Mouse (Mus musculus): Measurements from ENCODE around the gene Ccr9. TPM values are rescaled to one million over a fixed set of nuclear protein-coding genes. Genes with fewer than 3 reads are reported as not detected.

Gene Ccr9
- polyA plus RNA-seq, 1 experiment from 2014 or later = 0.15 TPM

DNA sequence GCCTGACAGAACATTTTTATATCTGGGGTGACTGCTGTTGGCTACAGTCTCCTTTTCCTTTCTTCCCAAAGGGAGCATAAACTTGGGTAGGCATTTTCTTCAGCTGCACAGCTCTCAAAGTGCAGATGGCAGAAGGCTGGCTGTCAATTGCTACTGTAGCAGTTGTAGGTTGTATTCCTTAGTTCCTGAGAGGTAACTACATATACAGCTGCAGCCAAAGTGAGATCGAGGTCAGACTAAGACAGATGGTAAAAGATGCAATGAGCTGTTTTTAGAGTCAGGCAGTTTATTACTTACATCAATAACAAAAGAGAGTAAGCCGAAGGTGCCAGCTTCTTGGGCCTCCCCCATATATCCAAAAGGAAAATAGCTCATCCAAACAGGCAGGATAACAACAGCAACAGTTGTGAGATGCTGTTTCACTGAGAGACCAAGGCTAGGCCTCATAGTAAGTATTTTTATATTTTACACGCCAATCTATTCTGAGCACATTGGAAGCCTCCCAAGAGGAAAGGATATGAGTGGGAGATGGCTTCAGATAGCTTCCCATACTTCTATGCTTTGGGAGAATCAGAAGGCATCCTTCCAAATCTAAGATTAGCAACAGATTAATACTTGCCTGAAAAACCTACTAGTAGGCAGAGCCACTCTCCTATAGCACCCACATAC, 17.5 kb downstream of the Ccr9 start:
- no peak overlapping the region for H3K4me3 ChIP-seq (replicated peaks; ENCODE audit: low read length)
- ATAC-seq = no peak
- H3K4me2 ChIP-seq (ENCODE audit: low read length) = no peak overlapping the region
- H3K36me3 ChIP-seq (ENCODE audit: control insufficient read depth, insufficient read depth) = peaks cover 11% of the 10 kb centered on the region
- WGBS = 85% methylated on average over 3 of the region's 3 CpGs
- no peaks in the 10 kb centered on the region for H3K4me1 ChIP-seq (replicated peaks; ENCODE audit: control insufficient read depth, insufficient read depth, low read length)
- no peak overlapping the region for H3K27ac ChIP-seq (ENCODE audit: low read length)
- H3K9ac ChIP-seq (replicated peaks; ENCODE audit: low read depth, low read length) = no peak overlapping the region
- no peaks in the 10 kb centered on the region for H3K27me3 ChIP-seq (replicated peaks; ENCODE audit: control insufficient read depth, insufficient read depth, low read length)
- H3K9me3 ChIP-seq (ENCODE audit: control insufficient read depth, low read length) = no peaks in the 10 kb centered on the region

DNA sequence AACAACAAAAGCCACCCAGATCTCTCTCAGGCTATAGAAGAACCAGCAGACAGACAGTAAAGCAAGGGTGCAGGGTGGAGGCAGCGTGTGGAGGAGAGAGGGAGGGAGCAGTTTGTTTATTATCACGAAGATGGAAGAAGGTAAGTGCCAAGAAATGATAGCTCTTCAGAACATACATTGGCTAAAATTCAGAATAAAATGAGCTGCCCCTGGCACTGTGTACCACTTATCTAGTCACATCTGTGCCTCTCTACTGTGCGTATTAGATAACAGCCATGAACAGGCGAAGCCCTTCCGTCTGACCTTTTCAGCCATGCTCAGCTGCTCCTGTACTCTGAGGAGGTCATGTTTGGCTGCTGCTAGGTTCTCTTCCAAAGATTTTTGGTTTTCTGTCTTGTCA, 23.6 kb downstream of the Ccr9 start:
- Histone ChIP-seq H3K27me3 (replicated peaks; ENCODE audit: control insufficient read depth, insufficient read depth, low read length) (no peaks in the 10 kb centered on the region), H3K27ac (ENCODE audit: low read length) (no peak overlapping the region), H3K4me1 (replicated peaks; ENCODE audit: control insufficient read depth, insufficient read depth, low read length) (no peaks in the 10 kb centered on the region), H3K36me3 (ENCODE audit: control insufficient read depth, insufficient read depth) (peaks cover 15% of the 10 kb centered on the region), H3K4me3 (replicated peaks; ENCODE audit: low read length) (no peak overlapping the region), H3K9ac (replicated peaks; ENCODE audit: low read depth, low read length) (no peak overlapping the region), H3K4me2 (ENCODE audit: low read length) (no peak overlapping the region), H3K9me3 (ENCODE audit: control insufficient read depth, low read length) (no peaks in the 10 kb centered on the region)
- ATAC-seq = peak; percentile 40; the same call in 1 of the 2 replicates
- WGBS = 78% methylated on average over 5 of the region's 5 CpGs

DNA sequence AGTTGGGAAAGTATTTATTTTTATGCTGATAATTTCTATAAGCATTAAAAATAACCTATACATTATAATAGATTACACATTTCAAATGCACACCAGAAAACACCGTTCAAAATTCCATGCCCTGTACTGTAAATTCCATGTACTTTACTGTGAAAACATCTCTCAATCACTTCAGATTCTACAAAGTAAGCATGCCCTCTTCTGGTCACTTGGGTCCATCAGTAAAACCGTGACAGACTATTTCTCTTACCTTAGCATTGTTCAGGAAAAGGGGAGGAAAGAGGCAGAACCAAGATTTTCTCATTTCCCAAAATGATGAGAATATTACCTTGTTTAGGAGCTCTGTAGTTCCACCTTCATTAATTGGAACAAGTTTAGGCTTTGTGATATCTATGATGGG, 31.0 kb downstream of the Ccr9 start:
- H3K9me3 ChIP-seq (ENCODE audit: control insufficient read depth, low read length) = no peaks in the 10 kb centered on the region
- H3K27ac ChIP-seq (ENCODE audit: low read length) = no peak overlapping the region
- H3K4me3 ChIP-seq (replicated peaks; ENCODE audit: low read length) = no peak overlapping the region
- H3K4me2 ChIP-seq (ENCODE audit: low read length) = no peak overlapping the region
- H3K9ac ChIP-seq (replicated peaks; ENCODE audit: low read depth, low read length) = no peak overlapping the region
- H3K36me3 ChIP-seq (ENCODE audit: control insufficient read depth, insufficient read depth) = peaks cover 17% of the 10 kb centered on the region
- no peaks in the 10 kb centered on the region for H3K27me3 ChIP-seq (replicated peaks; ENCODE audit: control insufficient read depth, insufficient read depth, low read length)
- ATAC-seq = no peak
- WGBS = 46% methylated on average over 2 of the region's 2 CpGs
- no peaks in the 10 kb centered on the region for H3K4me1 ChIP-seq (replicated peaks; ENCODE audit: control insufficient read depth, insufficient read depth, low read length)

DNA sequence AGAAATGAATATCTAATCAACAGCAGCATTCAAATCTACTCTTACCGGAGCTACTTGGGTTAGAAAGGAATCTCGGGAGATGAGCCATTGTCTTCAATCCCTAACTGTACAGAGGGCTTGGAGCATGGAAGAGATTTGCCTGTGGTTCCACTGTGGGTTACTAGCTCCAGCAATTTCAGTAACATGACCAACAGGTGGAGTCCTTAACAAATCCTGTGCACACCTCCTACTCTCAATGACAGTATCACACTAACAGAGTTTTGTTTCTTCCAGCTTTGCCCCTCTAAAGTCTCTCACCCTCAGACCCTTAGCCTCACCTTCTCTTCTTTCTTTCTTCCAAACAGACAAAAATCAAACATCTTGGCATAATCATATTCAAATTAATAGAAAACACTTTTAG, 34.9 kb downstream of the Ccr9 start:
- no peak overlapping the region for H3K4me2 ChIP-seq (ENCODE audit: low read length)
- no peak overlapping the region for H3K4me3 ChIP-seq (replicated peaks; ENCODE audit: low read length)
- H3K27ac ChIP-seq (ENCODE audit: low read length) = no peak overlapping the region
- WGBS = 98% methylated on average over 2 of the region's 2 CpGs
- peaks cover 8% of the 10 kb centered on the region for H3K4me1 ChIP-seq (replicated peaks; ENCODE audit: control insufficient read depth, insufficient read depth, low read length)
- ATAC-seq = no peak
- H3K27me3 ChIP-seq (replicated peaks; ENCODE audit: control insufficient read depth, insufficient read depth, low read length) = no peaks in the 10 kb centered on the region
- H3K9me3 ChIP-seq (ENCODE audit: control insufficient read depth, low read length) = no peaks in the 10 kb centered on the region
- peaks cover 9% of the 10 kb centered on the region for H3K36me3 ChIP-seq (ENCODE audit: control insufficient read depth, insufficient read depth)
- no peak overlapping the region for H3K9ac ChIP-seq (replicated peaks; ENCODE audit: low read depth, low read length)

DNA sequence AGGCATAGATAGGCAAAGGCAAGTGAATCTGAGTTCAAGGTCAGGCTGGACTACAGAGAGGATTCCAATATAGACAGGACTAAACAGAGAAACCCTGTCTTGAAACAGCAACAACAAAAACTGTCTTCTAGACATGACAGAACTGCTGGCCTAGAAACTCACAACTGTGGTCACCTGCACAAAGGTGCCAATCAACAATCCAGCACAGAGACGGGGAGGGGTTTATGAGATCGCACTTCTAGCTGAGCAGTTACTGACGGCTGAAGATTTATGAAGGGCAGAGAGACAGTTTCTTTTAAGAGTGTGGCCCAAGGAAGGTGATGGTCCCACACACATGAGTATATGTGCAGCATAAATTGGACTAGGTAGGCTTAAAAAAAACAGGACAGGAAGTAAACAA, 38.1 kb downstream of the Ccr9 start:
- H3K4me3 ChIP-seq (replicated peaks; ENCODE audit: low read length) = no peak overlapping the region
- H3K9me3 ChIP-seq (ENCODE audit: control insufficient read depth, low read length) = no peaks in the 10 kb centered on the region
- H3K27ac ChIP-seq (ENCODE audit: low read length) = no peak overlapping the region
- no peaks in the 10 kb centered on the region; the same call in 1 of the 2 replicates for H3K36me3 ChIP-seq (ENCODE audit: control insufficient read depth, insufficient read depth)
- H3K4me2 ChIP-seq (ENCODE audit: low read length) = 0 out of 2 replicates have a peak overlapping the region, but pooled peaks have one; percentile 4
- no peaks in the 10 kb centered on the region for H3K27me3 ChIP-seq (replicated peaks; ENCODE audit: control insufficient read depth, insufficient read depth, low read length)
- H3K4me1 ChIP-seq (replicated peaks; ENCODE audit: control insufficient read depth, insufficient read depth, low read length) = peaks cover 8% of the 10 kb centered on the region
- ATAC-seq = no peak
- no peak overlapping the region for H3K9ac ChIP-seq (replicated peaks; ENCODE audit: low read depth, low read length)
- WGBS = 72% methylated on average over 3 of the region's 3 CpGs

DNA sequence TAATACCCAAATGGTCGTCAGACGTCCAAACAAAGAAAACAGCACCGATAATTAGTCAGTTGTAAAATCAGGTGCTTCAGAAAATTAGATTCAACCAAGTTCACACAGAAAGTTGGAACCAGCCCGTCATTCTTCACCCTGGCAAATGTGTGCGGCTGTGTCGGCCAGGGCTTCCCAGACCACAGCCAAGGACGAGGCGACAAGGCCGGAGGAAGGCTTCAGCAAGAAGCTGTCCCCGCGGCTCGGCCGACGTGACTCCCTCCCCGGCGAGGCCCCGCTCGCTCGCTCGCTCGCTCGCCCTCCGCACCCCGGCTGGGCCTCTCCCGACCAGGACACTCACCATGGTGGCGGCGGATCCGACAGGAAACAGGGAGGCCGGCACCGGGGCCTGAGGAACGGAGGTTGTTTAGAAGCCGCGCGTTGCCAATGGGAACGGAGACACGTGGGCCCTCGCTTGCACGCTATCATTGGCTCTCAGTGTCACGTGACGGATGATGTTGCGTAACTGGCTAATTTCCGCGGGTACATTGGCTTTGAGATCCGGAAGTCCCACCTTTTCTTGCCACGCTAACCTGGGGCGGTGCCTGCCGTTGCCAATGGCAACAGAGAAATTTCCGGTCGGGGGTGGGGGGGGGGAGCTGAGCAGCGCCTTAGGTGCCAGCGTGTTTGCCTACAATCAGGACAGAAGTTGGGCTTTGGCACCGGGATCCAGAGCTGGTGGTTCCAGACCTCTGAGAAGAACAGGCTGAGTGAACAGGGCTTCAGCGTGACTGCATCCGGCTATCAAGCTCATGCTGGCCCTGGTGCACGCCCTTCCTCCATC, 39.2 kb downstream of the Ccr9 start, which contains the start of gene Lztfl1:
Gene Lztfl1, minus strand, starts transcription at position 512 of the 823 bp plus-strand sequence.
- peak within 1 kb of the TSS; percentile 94 for H3K4me3 ChIP-seq (replicated peaks; ENCODE audit: low read length)
- WGBS = under 1% methylated on average over 54 of the region's 55 CpGs
- H3K27me3 ChIP-seq (replicated peaks; ENCODE audit: control insufficient read depth, insufficient read depth, low read length) = no peaks in the 10 kb centered on the region
- H3K9ac ChIP-seq (replicated peaks; ENCODE audit: low read depth, low read length) = peak within 1 kb of the TSS; percentile 82
- peak within 1 kb of the TSS; percentile 26; the same call in 1 of the 2 replicates for H3K27ac ChIP-seq (ENCODE audit: low read length)
- no peaks in the 10 kb centered on the region for H3K9me3 ChIP-seq (ENCODE audit: control insufficient read depth, low read length)
- H3K4me1 ChIP-seq (replicated peaks; ENCODE audit: control insufficient read depth, insufficient read depth, low read length) = peaks cover 8% of the 10 kb centered on the region
- peak within 1 kb of the TSS; percentile 89 for H3K4me2 ChIP-seq (ENCODE audit: low read length)
- no peaks in the 10 kb centered on the region for H3K36me3 ChIP-seq (ENCODE audit: control insufficient read depth, insufficient read depth)
- ATAC-seq = peak; percentile 99

DNA sequence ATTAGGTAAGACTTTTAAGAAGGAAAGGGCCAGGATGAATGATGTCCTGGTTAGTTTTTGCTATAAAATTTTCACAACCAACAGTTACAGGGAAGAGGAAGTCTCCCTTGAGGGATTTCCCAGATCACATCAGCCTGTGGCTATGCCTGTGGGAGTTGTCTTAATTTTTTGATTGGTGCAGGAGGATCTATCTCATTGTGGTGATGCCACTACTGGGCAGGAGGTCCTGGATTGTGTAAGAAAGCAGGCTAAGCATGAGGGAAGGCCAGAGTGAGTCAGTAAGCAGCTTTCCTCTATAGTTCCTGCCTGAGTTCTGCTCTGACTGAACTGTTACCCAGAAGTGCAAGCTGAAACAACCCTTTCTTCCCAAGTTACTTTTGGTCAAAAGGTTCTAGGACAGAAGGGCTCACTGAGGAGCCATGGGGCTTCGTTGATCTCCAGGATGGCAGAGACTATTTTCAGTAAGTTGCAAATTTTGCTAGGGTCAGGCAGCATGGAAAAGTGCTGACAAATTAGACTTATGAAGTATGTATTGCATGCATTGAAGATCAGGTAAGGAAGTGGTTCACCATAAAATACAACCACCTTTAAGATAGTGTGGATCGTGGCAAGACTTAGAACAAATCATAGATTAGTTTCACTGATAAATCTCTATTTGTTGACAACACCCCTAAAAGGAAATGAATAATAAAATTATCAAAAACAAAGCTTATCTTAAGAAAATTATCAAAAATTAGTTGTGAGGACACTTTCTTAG, 44.7 kb downstream of the Ccr9 start:
- H3K9me3 ChIP-seq (ENCODE audit: control insufficient read depth, low read length) = no peaks in the 10 kb centered on the region
- H3K4me1 ChIP-seq (replicated peaks; ENCODE audit: control insufficient read depth, insufficient read depth, low read length) = no peaks in the 10 kb centered on the region
- no peaks in the 10 kb centered on the region; the same call in 1 of the 2 replicates for H3K27me3 ChIP-seq (replicated peaks; ENCODE audit: control insufficient read depth, insufficient read depth, low read length)
- H3K36me3 ChIP-seq (ENCODE audit: control insufficient read depth, insufficient read depth) = no peaks in the 10 kb centered on the region
- H3K9ac ChIP-seq (replicated peaks; ENCODE audit: low read depth, low read length) = no peak overlapping the region
- no peak overlapping the region for H3K4me2 ChIP-seq (ENCODE audit: low read length)
- H3K4me3 ChIP-seq (replicated peaks; ENCODE audit: low read length) = no peak overlapping the region
- no peak overlapping the region for H3K27ac ChIP-seq (ENCODE audit: low read length)
- ATAC-seq = no peak
- WGBS = 78% methylated on average over 2 of the region's 2 CpGs

DNA sequence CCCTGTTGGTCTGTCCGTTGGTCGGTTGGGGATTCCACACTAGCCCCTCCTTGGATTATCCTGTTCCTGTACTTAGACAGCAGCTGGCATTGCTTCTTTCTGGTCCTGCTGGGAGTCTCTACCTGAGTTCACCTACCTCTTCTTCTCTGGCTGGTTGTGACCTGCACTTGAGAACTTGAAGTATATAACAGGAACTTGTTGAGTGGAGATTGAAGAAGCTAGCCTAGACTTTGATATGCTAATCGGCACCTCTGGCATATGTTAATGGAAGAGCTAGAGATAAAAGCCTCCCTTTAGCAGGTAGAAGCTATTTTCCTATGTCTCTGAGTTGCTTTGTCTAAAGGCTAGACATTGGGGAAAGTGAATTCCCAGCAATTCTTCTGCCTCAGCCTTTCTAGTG, 53.0 kb downstream of the Ccr9 start:
- no peak overlapping the region for H3K4me3 ChIP-seq (replicated peaks; ENCODE audit: low read length)
- ATAC-seq = no peak
- H3K9me3 ChIP-seq (ENCODE audit: control insufficient read depth, low read length) = no peaks in the 10 kb centered on the region
- H3K9ac ChIP-seq (replicated peaks; ENCODE audit: low read depth, low read length) = no peak overlapping the region
- 79% methylated on average over 3 of the region's 3 CpGs for WGBS
- no peak overlapping the region for H3K27ac ChIP-seq (ENCODE audit: low read length)
- H3K27me3 ChIP-seq (replicated peaks; ENCODE audit: control insufficient read depth, insufficient read depth, low read length) = no peaks in the 10 kb centered on the region
- no peaks in the 10 kb centered on the region for H3K36me3 ChIP-seq (ENCODE audit: control insufficient read depth, insufficient read depth)
- H3K4me2 ChIP-seq (ENCODE audit: low read length) = no peak overlapping the region
- H3K4me1 ChIP-seq (replicated peaks; ENCODE audit: control insufficient read depth, insufficient read depth, low read length) = no peaks in the 10 kb centered on the region

DNA sequence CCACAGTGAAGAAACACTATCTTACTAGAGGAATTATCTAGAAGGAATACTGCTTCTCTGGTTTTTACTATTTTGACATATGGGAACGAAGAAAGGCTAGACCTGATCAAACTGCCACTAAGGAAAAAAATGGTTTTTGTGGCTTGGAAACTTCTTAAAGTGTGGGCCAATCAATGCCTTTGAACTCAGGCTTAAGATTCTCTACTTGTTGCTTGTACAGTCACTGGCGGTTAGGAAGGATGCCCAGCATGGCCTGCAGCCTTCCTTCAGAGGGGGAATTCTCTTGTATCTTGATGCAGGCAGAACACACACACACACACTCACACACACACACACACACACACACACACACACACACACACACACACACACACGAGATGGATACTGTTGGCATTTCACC, 55.9 kb downstream of the Ccr9 start:
- Histone ChIP-seq H3K36me3 (ENCODE audit: control insufficient read depth, insufficient read depth) (no peaks in the 10 kb centered on the region), H3K4me2 (ENCODE audit: low read length) (no peak overlapping the region), H3K4me3 (replicated peaks; ENCODE audit: low read length) (no peak overlapping the region), H3K9ac (replicated peaks; ENCODE audit: low read depth, low read length) (no peak overlapping the region), H3K27ac (ENCODE audit: low read length) (no peak overlapping the region), H3K27me3 (replicated peaks; ENCODE audit: control insufficient read depth, insufficient read depth, low read length) (no peaks in the 10 kb centered on the region), H3K4me1 (replicated peaks; ENCODE audit: control insufficient read depth, insufficient read depth, low read length) (no peaks in the 10 kb centered on the region), H3K9me3 (ENCODE audit: control insufficient read depth, low read length) (no peaks in the 10 kb centered on the region)
- no peak for ATAC-seq
- WGBS = 78% methylated on average over 3 of the region's 3 CpGs

Measured in forebrain, embryonic 16.5 days (tissue).